Mouse (Mus musculus) midbrain, postnatal 0 days (tissue): ENCODE data around the gene Pcbp3. TPM values are rescaled to one million over a fixed set of nuclear protein-coding genes. Genes with fewer than 3 reads are reported as not detected.

Source experiments
- ATAC-seq: fragments of 200-750 bp; cut with Nextera tagmentation; 2 replicates; pipeline ENCODE4 v1.8.0; 2017; ENCODE audit warnings: moderate number of reproducible peaks, mild to moderate bottlenecking, moderate TSS enrichment, moderate library complexity; ENCODE audit not compliant: low FRiP score
- DNase-seq: peaks from one replicate; pipeline ENCODE4 v3.0.0-alpha.2; 2015; ENCODE audit warnings: low spot score
- H3K27ac ChIP-seq: fragments of 300-500 bp; sonication (generic); 2 replicates; pipeline ENCODE4 v1.5.1; 2014; ENCODE audit warnings: low read depth, mild to moderate bottlenecking, low read length, mixed read lengths
- H3K27me3 ChIP-seq: fragments of 300-500 bp; sonication (generic); 2 replicates; pipeline ENCODE4 v1.6.1; 2014; ENCODE audit warnings: low read length, control low read depth, mixed read lengths; ENCODE audit not compliant: insufficient read depth
- H3K36me3 ChIP-seq: fragments of 300-500 bp; sonication (generic); 2 replicates; pipeline ENCODE4 v1.6.1; 2014; ENCODE audit warnings: low read length, control low read depth, mixed read lengths; ENCODE audit not compliant: insufficient read depth
- H3K4me1 ChIP-seq: fragments of 300-500 bp; sonication (generic); 2 replicates; pipeline ENCODE4 v1.6.1; 2014; ENCODE audit warnings: mild to moderate bottlenecking, control low read depth, antibody characterized with exemption, low read length, mixed read lengths; ENCODE audit not compliant: insufficient read depth
- H3K4me2 ChIP-seq: fragments of 300-500 bp; sonication (generic); 2 replicates; pipeline ENCODE4 v1.6.1; 2014; ENCODE audit warnings: low read depth, mild to moderate bottlenecking, low read length, mixed read lengths; ENCODE audit not compliant: poor library complexity, severe bottlenecking
- H3K4me3 ChIP-seq: fragments of 300-500 bp; sonication (generic); 2 replicates; pipeline ENCODE4 v1.5.1; 2014; ENCODE audit warnings: low read depth, mild to moderate bottlenecking, low read length, moderate library complexity
- H3K9ac ChIP-seq: fragments of 300-500 bp; sonication (generic); replicated peaks from 2 replicates; pipeline ENCODE4 v1.6.1; 2014; ENCODE audit warnings: mild to moderate bottlenecking, low read length, moderate library complexity, mixed read lengths; ENCODE audit not compliant: poor library complexity, severe bottlenecking
- H3K9me3 ChIP-seq: fragments of 300-500 bp; sonication (generic); 2 replicates; pipeline ENCODE4 v1.6.1; 2016; ENCODE audit warnings: low read length, control low read depth
- CTCF ChIP-seq: IDR thresholded peaks from 2 replicates; pipeline ENCODE4 v1.5.1; 2016; ENCODE audit warnings: antibody characterized with exemption, mild to moderate bottlenecking
- WGBS: fragments of 180-500 bp; shearing (Covaris S2); extraction: QIAGEN DNeasy Blood & Tissue Kit; methylation state at CpG from one replicate; pipeline ENCODE4 v1.1.7; 2014; 5-methylcytosine and 5-hydroxymethylcytosine counted together
- polyA plus RNA-seq: library from polyadenylated mRNA; unstranded; fragments of >200 nt; fragmentation: Nextera tagmentation; extraction: Ambion mirVana; gene quantifications from 2 replicates; pipeline ENCODE4 v1.2.1, GENCODE M21; 2015
- total RNA-seq: library from RNA; depleted of rRNA; stranded (reverse); fragments of >200 nt; gene quantifications from 2 replicates; pipeline ENCODE4 v1.2.3, GENCODE M21; 2014

Pcbp3 gene
- total and polyA plus RNA-seq, 2 experiments from 2014 or later, result 52.4 to 74.4 TPM

DNA sequence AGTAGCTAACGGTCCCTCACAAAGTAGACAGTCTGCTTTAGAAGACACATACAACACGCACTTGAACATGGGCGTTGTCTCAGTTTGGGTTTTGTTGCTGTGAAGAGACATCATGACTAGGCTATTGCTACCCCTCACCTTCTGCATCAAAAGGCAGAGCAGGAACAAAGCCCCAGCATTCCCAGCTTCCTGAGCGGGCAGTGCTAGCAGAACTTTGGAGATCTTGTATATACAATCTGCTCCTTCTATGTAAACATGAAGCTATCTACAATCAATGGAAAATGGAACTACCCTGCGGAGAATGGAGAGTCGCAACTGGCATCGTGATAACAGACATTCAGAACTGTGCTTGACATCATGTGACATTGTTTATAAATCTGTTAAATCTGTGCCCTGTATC is 9.3 kb upstream of the Pcbp3 start:
- H3K36me3 ChIP-seq, result no peaks in the 10 kb centered on the region
- H3K27ac ChIP-seq, result no peak overlapping the region
- H3K4me3 ChIP-seq, result no peak overlapping the region
- DNase-seq (no peak), ATAC-seq (no peak)
- no peak overlapping the region for H3K9ac ChIP-seq
- H3K9me3 ChIP-seq, result no peaks in the 10 kb centered on the region
- 94% methylated on average over 7 of the region's 7 CpGs for WGBS
- H3K27me3 ChIP-seq, result no peaks in the 10 kb centered on the region
- H3K4me1 ChIP-seq, result 0 out of 2 replicates have a peak, but pooled peaks cover 2% of the 10 kb centered on the region
- H3K4me2 ChIP-seq, result no peak overlapping the region
- TF ChIP-seq CTCF, result no peak

DNA sequence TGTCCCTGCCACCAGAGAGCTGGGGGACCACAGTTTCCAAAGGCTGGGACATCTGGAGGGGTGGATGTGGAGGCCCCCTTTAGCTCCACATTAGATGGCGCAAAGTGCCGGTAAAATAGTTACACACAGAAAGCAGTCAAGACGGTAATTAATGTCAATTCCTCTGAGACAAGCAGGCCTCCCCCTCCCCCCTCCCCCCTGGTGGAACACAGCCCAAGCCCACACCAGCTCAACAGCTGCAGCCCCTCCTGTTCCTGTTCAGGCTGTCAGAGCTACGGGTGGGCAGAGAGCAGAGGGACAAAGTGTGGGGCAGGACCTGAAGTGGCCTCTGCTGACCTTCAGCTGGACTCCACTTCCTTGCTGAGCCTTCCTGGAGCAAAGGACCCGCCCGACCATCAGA is 2.7 kb upstream of the Pcbp3 start:
- ATAC-seq, result no peak
- H3K4me1 ChIP-seq, result no peaks in the 10 kb centered on the region
- no peaks in the 10 kb centered on the region for H3K9me3 ChIP-seq
- no peaks in the 10 kb centered on the region for H3K27me3 ChIP-seq
- no peak for DNase-seq
- 24% methylated on average over 6 of the region's 6 CpGs for WGBS
- H3K4me3 ChIP-seq, result no peak overlapping the region
- H3K4me2 ChIP-seq, result no peak overlapping the region
- no peaks in the 10 kb centered on the region for H3K36me3 ChIP-seq
- TF ChIP-seq CTCF, result no peak
- H3K9ac ChIP-seq, result no peak overlapping the region
- no peak overlapping the region for H3K27ac ChIP-seq

DNA sequence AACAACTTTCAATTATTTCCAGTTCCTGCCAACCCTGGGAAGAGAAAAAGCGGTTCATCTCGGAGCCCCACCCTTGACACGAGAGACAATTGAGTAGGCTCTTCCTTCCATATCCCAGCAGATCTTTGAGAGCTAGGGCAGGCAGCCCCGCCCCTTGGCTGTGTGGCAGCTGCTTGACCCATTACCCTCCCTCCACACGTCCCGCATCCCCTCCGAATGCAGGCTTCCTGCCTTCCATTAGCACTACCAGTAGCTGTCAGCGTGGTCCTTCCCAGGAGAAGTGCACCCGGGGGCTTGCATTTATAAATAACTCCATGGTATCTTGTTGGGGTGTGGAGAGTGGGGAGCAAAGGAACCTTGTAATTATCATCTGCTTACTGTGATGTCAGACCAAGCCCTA is 2.3 kb upstream of the Pcbp3 start:
- Histone ChIP-seq H3K4me1 (no peaks in the 10 kb centered on the region), H3K4me3 (no peak overlapping the region), H3K27me3 (no peaks in the 10 kb centered on the region), H3K4me2 (no peak overlapping the region), H3K9me3 (no peaks in the 10 kb centered on the region), H3K9ac (no peak overlapping the region), H3K27ac (no peak overlapping the region), H3K36me3 (no peaks in the 10 kb centered on the region)
- 33% methylated on average over 9 of the region's 9 CpGs for WGBS
- ATAC-seq (no peak), DNase-seq (no peak)
- TF ChIP-seq CTCF, result no peak

DNA sequence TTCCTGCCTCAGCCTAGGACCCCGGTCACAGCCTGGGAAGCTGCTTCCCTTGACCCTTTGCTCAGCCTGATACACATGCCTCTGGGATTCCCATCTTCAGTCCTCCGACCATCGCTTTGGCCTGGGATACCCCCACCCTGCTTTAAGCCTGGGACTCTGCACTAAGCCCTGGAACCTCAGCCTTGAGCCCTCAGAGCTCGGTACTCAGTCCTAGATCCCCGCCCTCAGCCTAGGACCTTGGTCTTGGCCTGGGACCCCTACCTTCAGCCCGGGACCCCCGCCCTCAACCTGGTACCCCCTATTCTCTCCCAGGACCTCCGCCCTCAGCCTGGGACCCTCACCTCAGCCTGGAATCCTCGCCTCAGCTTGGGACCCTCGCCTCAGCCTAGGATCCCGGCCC is 531 bp downstream of the Pcbp3 start:
- Histone ChIP-seq H3K4me2 (peak overlapping the region; percentile 97), H3K4me1 (0 out of 2 replicates have a peak, but pooled peaks cover 1% of the 10 kb centered on the region), H3K9me3 (no peaks in the 10 kb centered on the region), H3K27me3 (no peaks in the 10 kb centered on the region), H3K36me3 (no peaks in the 10 kb centered on the region), H3K27ac (peak overlapping the region; percentile 27; the same call in 1 of the 2 replicates), H3K4me3 (peak overlapping the region; percentile 68), H3K9ac (peak overlapping the region; percentile 74)
- DNase-seq, result no peak
- no peak; the same call in none of the 2 replicates for ATAC-seq
- 5% methylated on average over 11 of the region's 11 CpGs for WGBS
- no peak for TF ChIP-seq CTCF

- DNase-seq (no peak), ATAC-seq (no peak)
- 63% methylated on average over 3 of the region's 3 CpGs for WGBS
- H3K36me3 ChIP-seq, result no peaks in the 10 kb centered on the region
- H3K4me3 ChIP-seq, result no peak overlapping the region
- no peak overlapping the region for H3K27ac ChIP-seq
- H3K4me1 ChIP-seq, result 0 out of 2 replicates have a peak, but pooled peaks cover 3% of the 10 kb centered on the region
- H3K9me3 ChIP-seq, result no peaks in the 10 kb centered on the region
- H3K27me3 ChIP-seq, result no peaks in the 10 kb centered on the region
- TF ChIP-seq CTCF, result no peak
- no peak overlapping the region for H3K4me2 ChIP-seq
- H3K9ac ChIP-seq, result no peak overlapping the region
Observed at GRCm38 (mm10) chr10:76958201-76958600, 3.5 kb downstream of the Pcbp3 start.

DNA sequence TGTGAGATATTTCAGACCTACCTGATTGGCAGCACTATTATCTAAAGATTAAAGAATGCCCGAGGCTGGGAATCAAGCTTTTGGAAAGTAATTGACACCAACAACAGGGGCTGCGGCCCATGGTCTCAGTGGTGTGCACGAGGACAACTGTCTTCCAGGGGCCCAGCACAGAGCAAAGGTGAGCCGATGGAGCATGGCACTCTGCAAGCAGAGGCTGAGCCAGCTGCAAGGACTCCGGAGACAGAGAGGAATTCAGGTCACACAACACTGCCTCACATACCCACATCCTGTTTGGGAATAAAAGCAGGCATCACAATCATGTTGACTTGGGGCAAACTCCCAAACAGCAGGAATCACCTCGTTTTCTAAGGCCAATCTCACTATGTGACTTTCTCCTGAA is 5.5 kb downstream of the Pcbp3 start:
- H3K27me3 ChIP-seq, result no peaks in the 10 kb centered on the region
- TF ChIP-seq CTCF, result no peak
- H3K27ac ChIP-seq, result no peak overlapping the region
- no peaks in the 10 kb centered on the region for H3K9me3 ChIP-seq
- no peak overlapping the region for H3K4me2 ChIP-seq
- DNase-seq, result no peak
- ATAC-seq, result no peak
- 0 out of 2 replicates have a peak, but pooled peaks cover 3% of the 10 kb centered on the region for H3K4me1 ChIP-seq
- WGBS, result 12% methylated on average over 6 of the region's 6 CpGs
- H3K9ac ChIP-seq, result no peak overlapping the region
- no peaks in the 10 kb centered on the region for H3K36me3 ChIP-seq
- no peak overlapping the region for H3K4me3 ChIP-seq
